Mouse (Mus musculus) gastrocnemius, adult 8-10 months (tissue): ENCODE measurements at regions not wholly inside any gene's neighbourhood (a gene's known extent, or its start where the extent isn't known, plus 50 kb on each side); places are given as distances from the start of the nearest gene placed in this dataset.
"Not testable (repeated sequence)": the region's sequence is repeated elsewhere in the genome, so short reads cannot be mapped to it uniquely, and the experiment has no call there.

ENCODE experiments used
- DNase-seq, 2 experiments: peaks; one replicate each; pipeline ENCODE4 v3.0.0; 2022; ENCODE audit warnings: low spot score in 2 of 2

DNA sequence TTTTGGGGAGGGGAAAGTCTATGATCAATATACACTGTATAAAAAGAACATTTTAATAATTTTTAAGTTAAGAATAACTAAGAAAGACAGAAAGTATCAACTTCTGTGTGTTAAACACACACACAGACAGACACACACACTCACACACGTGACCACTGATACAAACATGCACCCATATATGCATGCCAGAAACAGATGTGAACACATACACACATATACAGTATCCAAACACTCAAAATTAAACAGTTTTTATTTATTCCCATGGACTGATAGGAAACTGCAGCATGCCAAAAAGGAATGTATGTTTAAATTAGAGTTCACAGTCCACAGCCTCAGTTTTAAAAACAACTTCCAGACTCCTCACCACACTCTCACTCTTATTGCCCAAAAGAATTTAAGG, 203.4 kb upstream of the Tbl1x start:
- DNase-seq: no peak

DNA sequence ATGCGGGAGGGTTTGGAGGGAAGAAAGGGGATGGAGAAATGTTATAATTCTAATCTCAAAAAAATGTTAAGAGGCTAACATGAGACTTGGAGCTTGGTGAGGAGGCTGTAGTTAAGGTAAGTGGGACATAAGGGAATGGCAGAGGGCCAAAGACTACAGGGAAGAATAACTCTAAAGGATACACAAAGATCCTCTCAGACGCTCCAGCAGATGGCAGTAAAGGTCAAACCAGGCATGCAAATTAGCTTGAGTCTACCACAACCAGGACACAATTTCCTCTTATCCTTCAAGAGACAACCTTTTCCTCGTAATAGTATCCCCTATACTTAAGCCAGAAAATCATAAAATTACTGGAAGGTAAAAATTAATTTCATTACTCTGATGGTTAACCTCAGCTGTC, 196.4 kb upstream of the Tbl1x start:
- DNase-seq: no peak

DNA sequence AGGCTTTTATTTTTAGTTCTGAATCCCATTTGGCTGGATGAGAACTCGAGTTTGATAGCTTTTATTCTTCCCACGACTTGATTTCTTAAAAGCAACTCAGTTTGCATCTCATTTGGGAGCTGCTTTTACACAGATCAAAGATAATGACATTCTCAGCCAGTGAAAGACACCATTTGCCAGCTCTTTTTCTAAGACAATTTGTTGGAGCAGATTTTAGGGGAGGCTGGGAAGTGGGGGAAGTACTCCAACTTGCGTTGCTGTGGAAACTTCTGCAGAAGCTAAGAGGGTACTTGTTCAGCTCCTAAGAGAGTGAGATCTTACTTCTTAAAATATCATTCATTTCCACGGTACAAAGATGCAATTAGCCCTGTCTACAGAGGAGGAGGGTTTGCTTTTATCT, 187.2 kb upstream of the Tbl1x start:
- no peak for DNase-seq

DNA sequence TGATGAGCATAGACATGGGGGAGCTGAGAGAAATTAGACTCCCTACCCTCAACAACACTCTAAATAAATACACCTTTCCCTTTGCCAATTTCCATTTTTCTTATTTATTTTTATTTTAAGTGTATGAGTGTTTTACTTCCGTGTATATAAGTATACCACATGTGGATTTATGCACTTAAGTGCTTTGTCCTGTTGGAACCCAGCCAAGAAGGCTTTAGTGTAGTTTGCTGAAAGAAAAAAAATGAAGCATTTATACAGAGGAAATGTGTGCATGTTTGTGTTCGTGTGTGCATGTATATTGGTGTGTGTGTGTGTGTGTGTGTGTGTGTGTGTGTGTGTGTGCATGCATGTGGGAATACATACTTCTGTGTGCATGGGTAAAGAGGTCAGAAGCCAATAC, 157.6 kb upstream of the Tbl1x start:
- no peak for DNase-seq

DNA sequence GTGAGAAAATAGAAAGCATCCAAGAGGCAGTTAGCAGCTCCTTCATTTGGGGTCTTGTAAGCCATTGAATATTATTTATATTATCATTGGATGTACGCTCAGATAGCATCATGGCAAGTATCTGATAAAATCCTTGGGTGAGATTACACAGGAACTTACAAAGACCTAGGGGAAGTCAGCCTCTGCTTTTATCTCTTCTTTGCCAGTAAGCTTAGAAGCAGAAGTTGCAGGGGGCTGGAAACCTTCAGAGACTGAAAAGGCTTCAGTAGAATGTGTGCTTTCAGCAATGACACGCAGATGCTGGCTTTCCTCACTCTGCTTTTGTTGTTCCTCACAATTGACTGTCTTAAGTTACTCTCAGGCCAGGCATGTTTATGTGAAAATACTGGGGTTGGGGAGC, 150.3 kb upstream of the Tbl1x start:
- DNase-seq: no peak

DNA sequence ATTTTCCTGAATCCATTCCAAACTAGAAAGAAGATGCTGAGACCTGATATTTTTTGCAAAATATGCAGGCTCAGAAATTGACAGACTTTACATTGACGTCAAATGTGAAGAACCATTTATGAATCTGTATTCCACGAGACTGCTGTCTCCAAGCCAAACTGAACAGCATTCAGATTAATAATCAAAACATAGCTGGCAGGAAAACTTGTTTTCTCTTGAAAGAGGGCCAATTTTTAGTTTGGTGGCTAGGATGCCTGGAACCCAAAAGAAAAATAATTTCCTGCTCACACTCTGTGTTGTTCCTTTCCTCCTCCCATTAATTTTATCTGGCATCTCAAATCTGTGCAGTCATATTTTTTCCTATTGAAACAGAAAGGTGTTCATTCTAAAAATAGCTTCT, 149.7 kb upstream of the Tbl1x start:
- DNase-seq: no peak

DNA sequence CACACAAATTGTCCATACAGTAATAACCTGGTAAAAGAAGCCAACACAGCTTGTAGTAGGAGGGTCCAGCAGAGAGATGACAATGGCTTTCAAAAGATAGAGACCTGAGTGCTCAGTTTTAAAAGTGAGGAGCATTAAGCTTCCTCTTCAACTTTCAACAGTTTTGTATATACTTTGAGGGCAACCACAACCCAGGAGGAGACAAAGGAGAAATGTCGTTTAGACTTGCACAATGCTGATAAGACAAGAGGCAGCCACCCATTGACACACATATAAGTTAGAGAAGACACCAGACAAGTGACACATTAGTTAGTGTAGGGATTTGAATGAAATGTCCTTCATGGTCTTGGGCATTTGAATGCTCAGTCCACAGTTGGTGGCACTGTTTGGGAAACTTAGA, 147.2 kb upstream of the Tbl1x start:
- DNase-seq: no peak

DNA sequence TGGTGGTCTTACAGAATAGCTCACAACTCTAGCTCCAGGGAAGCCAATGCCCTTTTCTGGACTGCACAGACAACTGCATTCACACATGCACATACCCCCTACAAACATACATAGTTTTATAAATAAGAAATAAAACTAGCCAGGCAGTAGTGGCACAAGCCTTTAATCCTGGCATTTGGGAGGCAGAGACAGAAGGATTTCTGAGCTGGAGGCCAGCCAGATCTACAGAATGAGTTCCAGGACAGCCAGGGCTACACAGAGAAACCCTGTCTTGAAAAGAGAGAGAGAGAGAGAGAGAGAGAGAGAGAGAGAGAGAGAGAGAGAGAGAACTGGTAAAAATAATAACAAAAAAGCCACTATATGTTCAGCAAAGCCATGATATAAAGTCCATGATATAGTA, 143.5 kb upstream of the Tbl1x start:
- no peak for DNase-seq

DNA sequence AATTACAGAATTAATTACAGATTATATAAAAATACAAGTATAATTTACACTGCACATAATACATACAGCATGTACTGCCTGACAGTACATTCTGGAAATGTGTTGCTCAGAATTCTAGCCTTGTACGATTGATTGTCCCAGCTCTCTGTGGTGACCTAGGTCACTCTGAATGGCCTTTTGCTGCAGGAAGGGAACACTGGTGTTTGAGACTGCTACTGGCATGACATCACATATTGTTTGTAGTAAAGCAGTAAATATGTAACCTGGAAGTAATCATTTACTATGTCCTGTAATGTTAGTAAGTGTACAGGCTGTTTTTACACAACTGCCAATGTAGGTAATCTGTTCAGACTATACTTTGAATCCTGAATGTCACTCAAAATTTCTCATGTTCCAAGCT, 123.5 kb upstream of the Tbl1x start:
- DNase-seq: no peak

DNA sequence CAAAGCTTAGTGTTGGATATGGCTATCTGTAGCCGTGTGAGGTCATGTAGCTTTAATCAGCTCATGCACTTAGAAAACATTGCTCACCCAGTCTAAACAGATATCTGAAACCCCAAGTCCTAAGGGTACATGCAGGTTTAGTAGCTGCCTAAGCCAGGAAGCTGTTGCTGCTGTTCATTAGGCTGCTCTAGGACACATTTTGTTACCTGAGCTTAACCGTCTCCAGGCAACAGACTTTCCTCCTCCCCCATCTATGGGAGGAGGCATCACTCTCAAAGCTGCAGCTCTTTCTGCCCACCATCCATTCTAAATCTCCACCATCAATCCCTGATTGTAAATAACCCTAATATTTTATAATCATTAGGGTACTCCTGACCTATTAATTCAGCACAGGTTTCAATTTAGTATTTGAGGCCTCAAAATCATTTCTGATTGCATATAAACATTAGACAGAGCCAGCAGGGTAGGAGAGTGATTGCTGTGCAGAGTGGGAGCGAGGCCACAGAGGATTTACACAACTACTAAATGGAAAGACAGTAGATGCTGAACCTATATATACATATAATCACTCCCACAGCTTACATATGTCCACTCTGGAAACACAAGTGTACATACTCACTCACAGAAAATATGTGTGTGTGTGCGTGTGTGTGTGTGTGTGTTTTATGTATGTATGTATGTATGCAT, 118.9 kb upstream of the Tbl1x start:
- no peak for DNase-seq

DNA sequence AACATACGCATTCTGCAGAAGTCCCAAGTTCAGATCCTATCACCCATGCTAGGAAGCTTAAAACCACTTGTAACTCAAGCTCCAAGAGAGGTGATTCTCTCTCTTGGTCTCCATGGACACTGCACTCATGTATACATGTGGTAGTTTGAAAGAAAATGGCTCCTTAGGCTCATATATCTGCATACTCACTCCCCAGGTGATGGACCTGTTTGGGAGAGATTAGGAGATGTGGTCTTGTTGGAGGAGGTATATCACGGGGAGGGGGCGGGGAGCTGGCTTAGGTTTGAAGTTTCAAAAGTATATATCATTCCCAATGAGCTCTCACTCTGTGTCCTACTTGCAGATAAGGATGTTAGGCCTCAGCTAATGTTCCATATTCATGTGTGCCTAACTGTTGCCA, 103.9 kb upstream of the Tbl1x start:
- DNase-seq: no peak

DNA sequence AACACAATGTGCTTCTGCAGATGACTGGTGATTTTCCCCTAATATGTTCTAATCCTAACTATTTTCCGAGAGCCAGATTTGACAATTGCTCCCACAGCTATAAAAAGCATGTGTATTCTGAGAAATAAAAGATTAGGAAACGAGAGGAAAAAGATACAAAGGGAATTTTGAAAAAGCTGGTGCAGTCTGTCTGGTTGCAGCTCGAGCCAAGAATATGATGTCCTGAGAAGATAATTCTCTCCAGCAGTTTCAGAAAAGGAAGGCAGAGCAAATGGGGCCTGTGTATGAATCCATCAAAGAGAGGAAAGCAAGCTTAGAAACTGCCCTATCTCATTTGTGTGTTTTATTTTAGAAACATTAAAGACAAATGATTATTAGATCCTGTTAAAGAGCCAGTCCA, 102.9 kb upstream of the Tbl1x start:
- no peak for DNase-seq

DNA sequence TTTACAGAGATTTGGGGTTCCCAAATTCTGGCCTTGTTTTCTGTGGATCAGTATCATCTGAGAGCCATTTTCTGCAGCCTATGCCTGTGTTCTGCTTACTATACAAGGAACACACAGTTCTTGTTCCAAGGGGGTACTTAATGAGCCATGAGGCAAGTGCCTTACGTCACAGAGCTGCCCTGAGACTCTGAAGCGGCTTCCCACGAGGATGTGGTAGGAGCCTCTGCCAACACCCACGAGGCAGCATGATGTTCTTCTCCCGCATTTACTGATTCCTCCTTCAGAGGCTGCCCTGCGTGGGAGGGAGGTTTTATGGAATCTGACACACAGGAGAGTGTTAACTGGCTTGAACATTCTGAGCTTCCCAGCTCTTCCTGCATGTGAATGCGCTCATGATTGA, 101.4 kb upstream of the Tbl1x start:
- peak; percentile 3 to 5 for DNase-seq

DNA sequence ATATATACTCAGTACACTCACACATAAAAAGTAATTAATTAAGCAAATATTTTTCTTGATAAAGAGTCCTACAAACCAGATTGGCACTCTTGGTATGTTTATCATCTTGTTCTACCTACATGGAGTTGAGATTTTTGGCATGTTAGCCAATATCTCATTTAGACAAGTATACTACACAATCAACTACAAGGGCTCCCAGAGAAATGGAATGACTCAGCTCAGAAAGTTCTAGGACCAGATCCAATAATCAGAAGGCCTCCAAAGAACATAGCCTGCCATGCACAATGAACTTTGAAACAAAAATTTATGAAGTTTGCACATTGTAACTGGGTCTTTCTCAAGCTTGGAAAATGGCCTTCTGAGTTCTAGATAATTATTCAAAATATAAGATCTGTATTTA, 100.0 kb upstream of the Tbl1x start:
- no peak for DNase-seq

DNA sequence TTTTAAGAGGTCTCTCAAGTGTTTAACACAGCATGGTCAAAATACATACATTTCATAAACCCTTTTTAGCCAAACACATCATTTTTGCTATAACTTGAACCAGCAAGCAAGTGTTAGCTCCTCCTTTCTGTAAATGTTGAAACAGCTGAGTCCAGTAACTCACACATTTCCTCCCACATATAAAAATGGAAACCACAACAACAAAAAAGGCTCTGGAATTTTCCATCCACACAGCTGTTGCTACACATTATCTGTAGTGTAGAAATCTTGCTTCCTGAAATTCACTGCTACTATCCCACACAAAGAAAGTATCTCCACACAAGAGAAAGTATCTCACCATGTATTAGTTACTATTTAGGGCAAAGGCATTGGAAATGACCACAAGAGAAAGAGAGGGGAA, 96.7 kb upstream of the Tbl1x start:
- DNase-seq: no peak

DNA sequence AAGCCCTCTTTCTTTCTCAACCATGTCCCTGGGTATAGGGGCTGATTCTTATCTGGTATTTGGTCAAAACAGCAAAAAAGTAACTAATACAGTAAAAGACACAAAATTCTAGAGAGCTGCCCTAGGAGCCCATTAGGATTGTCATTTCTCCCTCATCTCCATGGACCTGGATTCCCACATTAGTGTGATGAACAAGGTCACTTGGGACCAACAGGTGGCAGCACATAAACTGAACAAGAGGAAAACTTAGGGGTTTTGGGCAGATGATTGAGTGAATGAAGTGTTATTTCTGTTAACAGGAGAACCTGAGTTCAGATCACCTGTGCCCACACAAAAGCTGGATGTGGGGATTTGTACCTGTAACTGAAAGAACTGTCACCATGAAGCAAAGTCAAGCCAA, 93.0 kb upstream of the Tbl1x start:
- DNase-seq: no peak

DNA sequence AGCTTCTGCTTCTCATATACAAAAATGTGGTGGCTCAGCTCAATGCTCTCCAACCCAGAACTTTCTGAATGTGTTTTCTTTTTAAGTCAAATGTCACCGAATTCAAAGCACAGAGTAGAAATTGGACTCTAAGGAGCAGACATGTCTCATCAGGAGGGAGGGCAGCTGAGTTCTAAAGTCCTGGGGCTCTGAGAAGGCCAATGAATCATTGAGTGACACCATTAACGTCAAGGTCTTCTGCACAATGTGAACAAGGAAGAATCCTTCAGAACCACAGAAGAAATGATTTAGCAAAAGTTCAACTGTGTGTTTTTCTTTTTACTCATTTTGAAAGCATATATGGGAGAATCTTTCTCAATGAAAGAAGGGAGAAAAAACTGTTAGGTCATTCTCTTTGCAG, 88.6 kb upstream of the Tbl1x start:
- DNase-seq: no peak

DNA sequence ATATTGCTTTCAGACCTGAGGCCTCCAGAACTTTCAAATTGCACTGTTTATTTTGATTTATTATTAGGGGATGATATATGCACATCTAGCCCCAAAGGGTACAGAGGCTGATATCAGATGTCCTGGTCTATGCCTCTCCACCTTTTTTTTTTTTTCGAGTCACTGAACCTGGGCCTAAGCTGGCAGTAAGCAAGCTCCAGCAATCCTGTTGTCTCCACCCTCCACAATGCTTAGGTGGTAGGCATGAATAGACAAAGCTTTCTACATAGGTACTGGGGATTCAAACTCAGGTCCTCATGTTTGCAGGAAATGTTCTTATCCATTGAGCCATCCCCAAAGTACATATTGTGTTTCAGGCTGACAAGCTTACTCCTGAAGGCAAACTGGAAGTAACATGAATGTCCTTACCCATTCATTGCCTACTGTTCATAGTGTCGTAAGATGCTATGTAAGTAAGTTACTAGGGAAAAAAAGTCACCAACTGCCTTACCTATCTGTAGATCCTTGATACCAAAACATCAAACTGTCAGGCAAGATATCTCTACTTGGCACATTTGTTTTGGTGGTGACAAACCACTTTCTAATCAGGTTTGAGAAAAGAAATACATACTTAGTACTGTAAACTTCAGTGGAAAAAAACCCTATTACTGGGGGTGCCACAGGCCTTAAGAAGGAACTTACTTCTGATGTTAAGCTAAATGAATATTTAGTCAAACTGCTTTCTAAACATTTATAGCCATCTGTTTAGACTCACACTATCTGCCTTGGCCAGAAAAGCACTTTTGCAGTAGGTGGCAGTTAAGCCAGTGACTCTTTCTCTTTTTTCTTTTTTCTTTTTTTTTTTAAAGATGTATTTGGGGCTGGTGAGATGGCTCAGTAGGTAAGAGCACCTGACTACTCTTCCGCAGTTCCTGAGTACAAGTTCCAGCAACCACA, 85.8 kb upstream of the Tbl1x start:
- DNase-seq: no peak

DNA sequence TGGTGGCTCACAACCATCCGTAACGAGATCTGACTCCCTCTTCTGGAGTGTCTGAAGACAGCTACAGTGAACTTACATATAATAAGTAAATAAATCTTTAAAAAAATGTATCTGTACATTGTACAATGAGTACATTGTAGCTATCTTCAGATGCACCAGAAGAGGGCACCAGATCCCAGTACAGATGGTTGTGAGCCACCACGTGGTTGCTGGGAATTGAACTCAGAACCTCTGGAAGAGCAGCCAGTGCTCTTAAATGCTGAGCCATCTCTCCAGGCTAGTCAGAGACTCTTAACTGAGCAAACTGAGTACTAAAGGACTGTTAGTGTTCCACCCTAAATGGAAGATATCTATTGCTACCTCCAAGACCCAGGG, 85.1 kb upstream of the Tbl1x start:
- not testable (repeated sequence) for DNase-seq

DNA sequence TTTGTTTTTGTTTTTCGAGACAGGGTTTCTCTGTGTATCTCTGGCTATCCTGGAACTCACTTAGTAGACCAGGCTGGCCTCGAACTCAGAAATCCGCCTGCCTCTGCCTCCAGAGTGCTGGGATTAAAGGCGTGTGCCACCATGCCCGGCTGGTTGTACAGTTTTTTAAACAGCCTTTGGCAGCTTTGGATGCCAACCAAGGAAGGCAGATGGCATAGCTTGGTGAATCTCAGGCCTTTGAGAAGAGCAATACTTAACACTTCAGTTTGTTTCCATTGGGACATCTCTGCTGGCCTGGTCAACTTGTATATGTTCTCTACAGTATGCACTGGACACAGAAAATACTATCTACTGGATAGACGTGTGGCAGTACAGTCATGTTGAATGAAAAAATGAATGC, 84.0 kb upstream of the Tbl1x start:
- not testable (repeated sequence) for DNase-seq

DNA sequence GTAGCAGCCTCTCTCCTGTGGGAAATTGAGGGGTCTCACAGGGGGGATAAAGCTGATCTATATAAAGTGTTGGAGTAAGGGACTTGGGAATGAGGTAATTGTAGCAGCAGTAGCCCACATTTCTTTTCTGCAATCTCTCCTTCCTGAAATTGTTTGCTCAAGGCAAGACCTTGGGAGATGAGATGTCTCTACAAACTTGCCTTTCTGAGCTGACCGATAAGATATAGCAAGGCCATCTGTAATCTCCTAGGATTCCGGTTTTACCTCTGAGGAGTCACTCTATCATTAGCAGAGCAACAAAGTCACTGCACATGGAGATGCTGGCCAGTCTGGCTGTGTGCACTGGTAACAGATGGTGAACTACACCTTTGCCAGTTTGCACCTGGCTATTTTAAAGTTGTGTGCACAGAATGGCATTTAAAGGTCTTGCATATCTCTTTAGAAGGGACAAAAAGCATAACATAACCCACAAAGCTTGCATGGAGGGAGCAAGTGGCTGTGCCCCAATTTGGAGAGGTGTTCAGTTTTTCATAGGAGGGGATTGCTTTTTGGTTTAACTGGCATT, 78.7 kb upstream of the Tbl1x start:
- DNase-seq: no peak

DNA sequence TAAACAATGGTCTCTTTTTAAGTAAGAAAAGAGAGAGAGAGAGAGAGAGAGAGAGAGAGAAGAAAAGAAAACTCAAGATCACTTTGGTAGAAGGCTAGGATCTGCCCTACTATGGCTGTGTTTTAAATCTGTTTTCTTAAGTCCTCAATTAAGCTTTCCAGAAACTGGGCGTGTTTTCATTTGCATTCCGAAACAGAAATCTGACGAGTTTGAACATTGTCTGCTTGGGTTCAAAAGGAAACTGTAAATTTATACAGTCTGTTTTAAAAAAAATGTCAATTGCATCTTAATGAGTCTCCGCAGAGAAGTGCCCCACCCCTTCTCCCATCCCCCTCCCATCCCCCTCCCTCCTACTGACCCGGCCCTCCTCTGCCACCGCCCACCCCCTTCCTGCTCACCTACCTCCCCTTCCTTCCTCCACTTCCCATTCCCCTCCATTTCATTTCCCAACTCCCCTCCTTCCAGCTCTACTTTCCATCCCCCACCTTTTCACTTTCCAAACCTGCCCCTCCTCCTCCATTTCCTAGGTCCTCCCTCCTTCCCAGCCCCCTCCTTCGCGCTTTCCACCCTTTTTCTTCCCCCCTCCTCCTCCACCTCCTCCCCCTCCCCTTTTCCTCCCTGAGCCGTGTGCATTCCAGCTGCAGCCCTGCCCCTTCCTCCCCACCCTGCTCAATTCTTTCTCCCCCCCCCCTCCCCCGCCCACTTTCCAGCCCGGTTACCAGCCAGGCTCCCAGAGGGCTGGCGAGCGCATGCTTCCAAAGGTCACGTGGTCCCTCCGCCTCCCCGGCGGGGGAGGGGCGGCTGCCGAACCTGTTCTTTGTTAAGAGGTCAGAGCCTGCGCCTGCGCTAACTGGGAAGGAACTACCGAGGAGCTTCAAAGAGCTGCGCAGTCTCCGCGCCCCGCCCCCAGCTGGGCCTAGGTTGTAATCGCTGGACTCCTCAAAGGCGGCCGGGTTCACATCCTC, 77.7 kb upstream of the Tbl1x start:
- DNase-seq: peak; percentile 88 to 93
